Mouse (Mus musculus): ENCODE data around the gene Frmd5. TPM values are rescaled to one million over a fixed set of nuclear protein-coding genes. Genes with fewer than 3 reads are reported as not detected.
"Not testable (repeated sequence)": the region's sequence is repeated elsewhere in the genome, so short reads cannot be mapped to it uniquely, and the experiment has no call there.

Frmd5 gene
- polyA plus RNA-seq, 1 experiment from 2014 or later = 0.42 TPM

DNA sequence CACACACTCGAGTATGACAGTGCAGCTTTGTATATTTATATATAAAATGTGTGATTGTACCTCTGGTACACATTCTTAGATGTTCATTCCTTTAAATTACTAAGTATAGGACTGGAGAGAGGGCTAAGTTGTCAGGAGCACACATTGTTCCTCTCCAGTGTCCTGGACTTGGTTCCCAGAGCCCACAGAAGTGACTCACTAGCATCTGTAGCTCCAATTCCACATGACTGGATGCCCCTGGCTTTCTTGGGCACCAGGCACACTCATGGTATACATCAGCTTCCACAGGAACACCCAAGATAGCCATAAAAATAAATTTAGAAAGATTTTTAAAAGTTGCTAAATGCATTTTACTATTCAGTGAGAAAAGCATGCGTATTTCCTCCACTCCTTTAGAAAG, 281.8 kb downstream of the Frmd5 start:
- ATAC-seq (replicated peaks; ENCODE audit: low FRiP score, low read depth) = no peak
- Histone ChIP-seq H3K36me3 (ENCODE audit: insufficient read depth, low read length) (no peaks in the 10 kb centered on the region; the same call in 1 of the 2 replicates), H3K4me1 (replicated peaks; ENCODE audit: insufficient read depth, low read length) (no peaks in the 10 kb centered on the region), H3K27ac (no peak overlapping the region), H3K9ac (ENCODE audit: low read depth, low read length) (no peak overlapping the region), H3K9me3 (replicated peaks; ENCODE audit: low read length) (no peaks in the 10 kb centered on the region), H3K27me3 (ENCODE audit: insufficient read depth, low read length) (no peaks in the 10 kb centered on the region), H3K4me3 (replicated peaks; ENCODE audit: low read depth, low read length) (no peak overlapping the region), H3K4me2 (ENCODE audit: low read length) (no peak overlapping the region)
- TF ChIP-seq CTCF (IDR thresholded peaks at IDR 0.05; ENCODE audit: low read depth) = no peak
- DNase-seq (ENCODE audit: low spot score) = no peak
- 88% methylated on average over 2 of the region's 2 CpGs for WGBS

DNA sequence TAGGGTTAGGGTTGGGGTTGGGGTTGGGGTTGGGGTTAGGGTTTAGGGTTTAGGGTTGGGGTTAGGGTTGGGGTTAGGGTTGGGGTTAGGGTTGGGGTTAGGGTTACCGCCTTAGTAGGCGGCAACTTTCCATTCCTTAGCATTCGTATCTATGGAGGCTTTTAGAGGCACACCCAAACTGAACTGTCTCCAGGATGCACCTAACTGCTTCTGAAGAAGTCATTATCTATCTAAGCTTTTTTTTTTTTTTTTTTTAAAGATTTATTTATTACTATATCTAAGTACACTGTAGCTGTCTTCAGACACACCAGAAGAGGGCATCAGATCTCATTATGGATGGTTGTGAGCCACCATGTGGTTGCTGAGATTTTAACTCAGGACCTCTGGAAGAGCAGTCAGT, 284.1 kb downstream of the Frmd5 start:
- not testable (repeated sequence) for H3K4me3 ChIP-seq (replicated peaks; ENCODE audit: low read depth, low read length); ATAC-seq (replicated peaks; ENCODE audit: low FRiP score, low read depth); H3K36me3 ChIP-seq (ENCODE audit: insufficient read depth, low read length); H3K9ac ChIP-seq (ENCODE audit: low read depth, low read length); H3K4me2 ChIP-seq (ENCODE audit: low read length); H3K4me1 ChIP-seq (replicated peaks; ENCODE audit: insufficient read depth, low read length); DNase-seq (ENCODE audit: low spot score); H3K9me3 ChIP-seq (replicated peaks; ENCODE audit: low read length); H3K27me3 ChIP-seq (ENCODE audit: insufficient read depth, low read length); H3K27ac ChIP-seq
- WGBS = 94% methylated on average over 3 of the region's 3 CpGs

DNA sequence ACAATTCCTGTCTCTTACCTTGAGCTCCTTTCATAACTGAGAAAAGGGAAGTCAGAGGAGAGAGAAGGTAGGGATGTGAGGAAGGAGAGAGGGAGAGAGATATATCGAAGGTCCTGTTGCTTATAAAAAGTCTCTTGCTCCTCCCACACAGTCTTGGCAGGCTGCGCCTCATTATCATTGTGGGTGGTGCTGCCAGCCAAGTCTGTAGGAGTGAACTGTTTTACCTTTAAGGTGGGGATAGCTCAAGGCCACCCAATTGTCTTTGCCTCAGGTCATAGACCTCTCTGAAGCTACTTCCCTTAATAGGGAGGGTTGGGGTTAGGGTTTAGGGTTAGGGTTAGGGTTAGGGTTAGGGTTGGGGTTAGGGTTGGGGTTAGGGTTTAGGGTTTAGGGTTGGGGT, 284.9 kb downstream of the Frmd5 start:
- 70% methylated on average over 2 of the region's 2 CpGs for WGBS
- DNase-seq (ENCODE audit: low spot score) = no peak
- no peak for ATAC-seq (replicated peaks; ENCODE audit: low FRiP score, low read depth)
- no peak for TF ChIP-seq CTCF (IDR thresholded peaks at IDR 0.05; ENCODE audit: low read depth)
- H3K36me3 ChIP-seq (ENCODE audit: insufficient read depth, low read length) = no peaks in the 10 kb centered on the region; the same call in 1 of the 2 replicates
- no peaks in the 10 kb centered on the region for H3K27me3 ChIP-seq (ENCODE audit: insufficient read depth, low read length)
- H3K27ac ChIP-seq = no peak overlapping the region
- H3K4me3 ChIP-seq (replicated peaks; ENCODE audit: low read depth, low read length) = no peak overlapping the region
- no peaks in the 10 kb centered on the region for H3K4me1 ChIP-seq (replicated peaks; ENCODE audit: insufficient read depth, low read length)
- no peaks in the 10 kb centered on the region for H3K9me3 ChIP-seq (replicated peaks; ENCODE audit: low read length)
- no peak overlapping the region for H3K4me2 ChIP-seq (ENCODE audit: low read length)
- H3K9ac ChIP-seq (ENCODE audit: low read depth, low read length) = no peak overlapping the region

DNA sequence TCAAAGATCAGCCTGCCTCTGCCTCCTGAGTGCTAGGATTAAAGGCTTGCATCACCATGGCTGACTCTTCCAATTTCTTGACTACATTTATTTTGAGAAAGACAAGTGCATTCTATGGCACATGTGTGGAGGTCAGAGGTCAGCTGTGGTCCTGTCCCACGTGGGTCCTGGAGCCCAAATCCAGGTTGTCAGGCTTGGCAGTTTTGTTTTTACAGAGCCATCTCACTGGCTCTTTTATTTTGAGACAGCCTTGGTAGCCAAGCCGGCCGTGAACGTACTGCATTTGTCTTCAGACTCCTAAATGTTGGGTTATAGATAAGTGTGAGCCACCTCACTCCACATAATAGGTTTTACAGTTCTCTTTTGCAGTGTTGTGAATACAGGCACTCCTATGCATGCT, 288.2 kb downstream of the Frmd5 start:
- H3K4me1 ChIP-seq (replicated peaks; ENCODE audit: insufficient read depth, low read length); DNase-seq (ENCODE audit: low spot score); ATAC-seq (replicated peaks; ENCODE audit: low FRiP score, low read depth); H3K27me3 ChIP-seq (ENCODE audit: insufficient read depth, low read length); H3K36me3 ChIP-seq (ENCODE audit: insufficient read depth, low read length); H3K9me3 ChIP-seq (replicated peaks; ENCODE audit: low read length); H3K4me3 ChIP-seq (replicated peaks; ENCODE audit: low read depth, low read length); H3K27ac ChIP-seq; H3K4me2 ChIP-seq (ENCODE audit: low read length); H3K9ac ChIP-seq (ENCODE audit: low read depth, low read length): not testable (repeated sequence)
- 86% methylated on average over 4 of the region's 4 CpGs for WGBS

DNA sequence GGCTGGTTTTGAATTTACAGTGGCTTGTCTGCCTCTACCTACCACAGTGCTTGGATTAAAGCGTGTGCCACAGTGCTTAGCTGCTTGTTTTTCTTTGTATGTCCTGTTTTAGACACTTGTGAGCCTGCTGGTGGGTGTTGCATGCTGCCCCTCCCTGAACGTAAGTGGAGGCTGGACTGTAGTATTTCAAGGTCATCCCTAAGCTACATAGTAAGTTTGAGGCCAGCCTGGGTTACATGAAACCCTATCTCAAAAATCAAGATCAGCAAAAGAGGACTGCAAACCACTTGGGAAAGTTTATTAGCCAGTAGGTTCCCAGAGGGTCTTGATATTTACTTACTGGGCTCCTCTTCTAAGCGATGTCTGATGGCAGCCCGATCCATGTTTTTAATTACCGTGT, 288.8 kb downstream of the Frmd5 start:
- Histone ChIP-seq H3K4me1 (replicated peaks; ENCODE audit: insufficient read depth, low read length) (no peaks in the 10 kb centered on the region), H3K36me3 (ENCODE audit: insufficient read depth, low read length) (0 out of 2 replicates have a peak, but pooled peaks cover 3% of the 10 kb centered on the region), H3K4me3 (replicated peaks; ENCODE audit: low read depth, low read length) (no peak overlapping the region), H3K9me3 (replicated peaks; ENCODE audit: low read length) (no peaks in the 10 kb centered on the region), H3K27ac (no peak overlapping the region), H3K4me2 (ENCODE audit: low read length) (no peak overlapping the region), H3K27me3 (ENCODE audit: insufficient read depth, low read length) (no peaks in the 10 kb centered on the region), H3K9ac (ENCODE audit: low read depth, low read length) (no peak overlapping the region)
- no peak for TF ChIP-seq CTCF (IDR thresholded peaks at IDR 0.05; ENCODE audit: low read depth)
- no peak for ATAC-seq (replicated peaks; ENCODE audit: low FRiP score, low read depth)
- DNase-seq (ENCODE audit: low spot score) = no peak
- WGBS = 88% methylated on average over 5 of the region's 5 CpGs

DNA sequence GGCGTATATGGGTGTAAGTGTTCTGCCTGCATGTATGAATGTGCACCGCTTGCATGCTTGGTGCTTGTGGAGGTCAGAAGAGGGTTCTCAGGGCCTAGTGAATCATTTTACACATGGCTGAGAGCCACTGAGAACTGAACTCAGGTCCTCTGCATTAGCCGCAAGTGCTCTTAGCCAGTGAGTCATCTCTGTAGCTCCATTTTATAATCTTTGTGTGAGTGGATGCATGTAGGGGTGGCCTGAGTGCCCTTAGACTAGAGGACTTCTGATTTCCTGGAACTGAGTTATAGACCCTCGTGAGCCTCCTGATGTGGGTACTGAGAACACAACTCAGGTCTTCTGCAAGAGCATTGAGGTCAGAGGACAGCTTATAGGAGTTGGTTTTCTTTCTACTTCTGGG, 292.7 kb downstream of the Frmd5 start:
- 93% methylated on average over 4 of the region's 4 CpGs for WGBS
- 0 out of 2 replicates have a peak, but pooled peaks cover 7% of the 10 kb centered on the region for H3K36me3 ChIP-seq (ENCODE audit: insufficient read depth, low read length)

DNA sequence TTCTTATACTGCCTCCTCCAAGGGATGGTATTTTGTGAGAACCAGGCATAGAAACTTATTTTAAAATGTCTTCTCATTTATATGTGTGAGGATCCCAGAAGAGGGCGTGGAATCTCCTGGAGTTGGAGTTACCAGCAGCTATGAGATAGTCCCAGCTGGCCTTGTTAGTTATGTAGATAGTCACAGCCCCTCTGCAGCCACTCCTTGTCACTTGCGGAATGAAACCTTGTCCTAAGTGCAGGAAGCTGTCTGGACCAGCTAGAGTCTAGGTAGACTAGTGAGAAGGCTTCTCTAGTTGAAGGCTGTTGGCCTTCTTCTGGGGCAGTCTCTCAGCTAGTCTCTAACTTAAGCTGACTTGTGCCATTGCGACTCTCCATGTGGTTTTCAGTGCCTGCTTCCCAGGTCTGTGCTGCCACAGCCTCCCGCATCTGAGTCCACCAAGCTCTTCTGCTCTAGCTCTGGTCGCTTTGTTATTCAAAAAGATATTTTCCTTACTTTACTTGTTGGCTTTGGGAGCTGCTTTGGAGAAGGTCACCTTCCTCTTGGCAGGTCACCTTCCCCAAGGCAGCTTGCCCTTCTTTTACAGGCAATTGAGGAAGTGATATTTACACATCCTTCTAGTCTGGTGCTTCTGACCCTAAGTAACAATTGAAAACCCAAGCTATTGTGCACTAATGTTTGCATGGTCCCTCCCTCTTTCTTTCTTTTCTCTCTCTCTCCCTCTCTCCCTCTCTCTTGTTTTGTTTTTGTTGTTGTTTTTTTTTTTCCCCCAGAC, 293.7 kb downstream of the Frmd5 start:
- not testable (repeated sequence) for H3K4me3 ChIP-seq (replicated peaks; ENCODE audit: low read depth, low read length); DNase-seq (ENCODE audit: low spot score); H3K4me1 ChIP-seq (replicated peaks; ENCODE audit: insufficient read depth, low read length); H3K27ac ChIP-seq; H3K9me3 ChIP-seq (replicated peaks; ENCODE audit: low read length); H3K4me2 ChIP-seq (ENCODE audit: low read length); ATAC-seq (replicated peaks; ENCODE audit: low FRiP score, low read depth); H3K36me3 ChIP-seq (ENCODE audit: insufficient read depth, low read length); H3K9ac ChIP-seq (ENCODE audit: low read depth, low read length); H3K27me3 ChIP-seq (ENCODE audit: insufficient read depth, low read length)
- WGBS = 91% methylated on average over 4 of the region's 5 CpGs

More for the DNA sequence above, 292.7 kb downstream of the Frmd5 start:
- Histone ChIP-seq H3K9me3 (replicated peaks; ENCODE audit: low read length) (no peaks in the 10 kb centered on the region), H3K4me2 (ENCODE audit: low read length) (no peak overlapping the region), H3K4me1 (replicated peaks; ENCODE audit: insufficient read depth, low read length) (no peaks in the 10 kb centered on the region; the same call in 1 of the 2 replicates), H3K9ac (ENCODE audit: low read depth, low read length) (0 out of 2 replicates have a peak overlapping the region, but pooled peaks have one; percentile 18), H3K4me3 (replicated peaks; ENCODE audit: low read depth, low read length) (no peak overlapping the region), H3K27me3 (ENCODE audit: insufficient read depth, low read length) (no peaks in the 10 kb centered on the region), H3K27ac (no peak overlapping the region)
- no peak for TF ChIP-seq CTCF (IDR thresholded peaks at IDR 0.05; ENCODE audit: low read depth)
- DNase-seq (ENCODE audit: low spot score) (no peak), ATAC-seq (replicated peaks; ENCODE audit: low FRiP score, low read depth) (no peak)

Measured in kidney, postnatal 0 days (tissue).